Mouse (Mus musculus) T-cell, adult 2 months (primary cell): Measurements from ENCODE around the gene Fsip1.
"Not testable (repeated sequence)": the region's sequence is repeated elsewhere in the genome, so short reads cannot be mapped to it uniquely, and the experiment has no call there.

ENCODE experiments used
- DNase-seq: peaks from one replicate; pipeline ENCODE4 v3.0.0; 2022; ENCODE audit warnings: low spot score

Fsip1 gene

DNA sequence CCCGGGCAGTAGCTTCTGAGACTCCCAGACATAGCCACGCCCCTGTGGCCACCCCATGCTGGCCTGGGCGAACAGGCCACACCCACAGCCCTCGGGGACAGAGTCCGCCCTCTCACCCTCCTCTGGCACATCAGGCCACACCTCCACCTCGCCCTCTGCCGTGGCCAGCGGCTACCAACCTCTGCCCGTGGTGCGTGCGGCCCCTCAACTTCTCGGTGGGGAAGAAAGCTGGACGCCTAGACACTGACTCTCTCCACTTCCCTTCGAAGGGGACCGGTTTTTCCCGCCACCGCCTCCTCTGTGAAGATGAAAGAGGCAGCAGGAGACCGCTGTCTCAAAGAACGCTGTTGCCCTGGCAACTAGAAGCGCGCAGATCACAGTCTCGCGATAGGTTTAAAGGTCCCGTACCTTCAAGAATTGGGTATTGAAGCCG, at the start of gene Fsip1:
Gene Fsip1, minus strand, starts transcription at position 346 of the 433 bp plus-strand sequence.
- DNase-seq: peak; percentile 87

DNA sequence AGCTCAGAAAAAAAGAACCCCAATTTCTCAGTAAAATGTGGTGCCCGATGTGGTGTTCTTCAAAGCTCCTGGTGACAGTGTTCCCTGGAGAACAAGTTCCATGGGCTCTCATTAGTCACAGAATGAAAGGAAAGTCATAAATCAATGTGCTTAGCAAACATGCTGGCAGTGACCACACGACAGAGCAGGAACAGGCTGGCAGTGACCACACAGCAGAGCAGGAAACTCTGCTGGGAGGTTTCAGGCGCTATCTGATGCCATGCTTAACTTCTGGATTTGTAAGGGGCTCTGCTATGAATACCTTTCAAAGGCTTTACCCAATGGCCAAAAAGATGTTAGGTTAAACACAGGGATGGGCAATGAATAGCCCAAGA, 49.7 kb upstream of the Fsip1 start:
- DNase-seq: no peak

DNA sequence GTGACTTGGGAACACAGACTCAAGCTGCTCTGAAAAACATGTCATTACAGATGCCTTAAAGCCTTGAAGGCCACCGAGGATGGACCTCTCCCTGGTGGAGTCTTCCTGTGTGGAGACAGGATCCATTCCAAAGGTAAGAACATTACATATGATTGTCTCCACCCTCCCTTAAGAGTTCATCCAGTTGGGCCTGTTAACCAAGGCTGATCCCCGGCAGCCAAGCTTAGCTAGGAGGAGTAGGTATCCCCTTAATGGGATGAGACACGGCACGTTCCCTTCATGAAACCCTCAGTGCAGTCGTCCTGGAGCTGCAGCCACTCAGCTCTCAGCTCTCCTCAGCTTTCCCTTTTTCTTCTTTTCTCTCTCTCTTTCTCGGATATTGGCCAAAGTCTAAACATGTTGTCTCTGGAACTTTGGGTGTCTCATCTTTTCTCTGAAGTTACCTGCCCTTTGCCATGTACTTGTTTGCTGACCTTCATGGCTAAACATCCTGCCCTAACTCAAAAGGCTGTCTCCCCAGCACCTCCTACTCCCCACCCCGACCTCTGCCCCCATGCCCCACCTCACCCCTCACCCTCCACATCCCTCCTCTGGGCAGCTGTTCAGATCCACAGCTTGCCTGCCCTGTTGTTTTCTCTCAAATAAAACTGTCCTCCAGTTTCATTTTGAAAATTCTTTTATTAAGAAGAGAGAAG, 49.2 kb upstream of the Fsip1 start:
- DNase-seq: no peak

DNA sequence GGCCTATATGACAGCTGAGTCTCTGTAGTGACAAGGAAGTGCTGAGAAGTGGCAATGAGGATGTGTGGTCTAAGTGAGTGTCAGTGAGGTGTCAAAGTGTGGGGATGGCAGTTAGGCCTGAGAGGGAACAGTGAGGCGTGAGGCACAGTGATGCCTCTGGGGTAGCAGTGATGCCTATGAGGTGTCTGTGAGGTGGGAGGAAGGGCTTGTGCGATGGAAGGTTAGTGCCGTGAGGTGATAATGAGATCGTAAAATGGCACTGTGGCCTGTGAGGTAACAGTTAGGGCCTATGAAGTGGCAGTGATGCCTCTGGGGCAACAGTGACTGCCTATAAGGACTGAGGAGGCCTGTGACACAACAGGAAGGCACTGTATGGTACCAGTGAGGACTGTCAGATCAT, 46.7 kb upstream of the Fsip1 start:
- DNase-seq: no peak

DNA sequence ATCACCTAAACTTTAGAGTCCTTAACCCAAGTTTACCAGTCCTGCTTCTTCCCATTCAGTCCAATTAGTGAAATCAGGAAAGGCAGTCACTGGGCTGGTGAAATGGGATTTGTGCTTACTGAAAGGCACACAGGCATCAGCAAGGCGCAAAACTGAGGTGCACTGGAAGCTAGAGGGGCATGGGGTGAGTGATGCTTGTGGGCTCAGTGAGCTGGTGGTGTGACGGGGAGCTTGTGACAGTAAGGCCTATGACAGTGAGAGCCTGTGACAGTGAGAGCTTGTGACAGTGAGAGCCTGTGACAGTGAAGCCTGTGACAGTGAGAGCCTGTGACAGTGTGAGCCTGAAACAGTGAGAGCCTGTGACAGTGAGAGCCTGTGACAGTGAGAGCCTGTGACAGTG, 44.9 kb upstream of the Fsip1 start:
- DNase-seq: no peak

DNA sequence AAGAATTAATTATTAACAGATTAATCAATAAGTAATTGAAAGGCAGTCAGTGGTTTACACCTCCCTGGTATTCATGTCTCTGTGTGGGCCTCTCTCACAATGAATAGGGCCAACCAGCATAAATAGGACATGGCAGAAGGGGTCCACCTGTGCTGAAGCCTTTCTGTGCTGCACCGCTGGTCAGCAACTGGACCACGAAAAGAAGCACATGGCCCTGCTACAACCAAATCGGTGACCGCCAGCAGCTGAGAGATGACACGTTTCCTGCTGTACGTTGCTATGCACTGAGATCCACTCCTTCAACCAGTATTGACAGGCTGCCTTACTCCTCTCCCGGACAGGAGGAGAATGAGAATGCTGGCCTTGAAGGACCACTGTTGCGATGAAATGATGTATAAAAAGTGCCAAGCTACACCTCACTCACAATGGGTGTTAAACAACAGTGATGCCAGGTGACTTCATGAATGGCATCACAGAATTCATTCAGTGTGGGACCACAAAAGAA, 44.3 kb upstream of the Fsip1 start:
- no peak for DNase-seq

DNA sequence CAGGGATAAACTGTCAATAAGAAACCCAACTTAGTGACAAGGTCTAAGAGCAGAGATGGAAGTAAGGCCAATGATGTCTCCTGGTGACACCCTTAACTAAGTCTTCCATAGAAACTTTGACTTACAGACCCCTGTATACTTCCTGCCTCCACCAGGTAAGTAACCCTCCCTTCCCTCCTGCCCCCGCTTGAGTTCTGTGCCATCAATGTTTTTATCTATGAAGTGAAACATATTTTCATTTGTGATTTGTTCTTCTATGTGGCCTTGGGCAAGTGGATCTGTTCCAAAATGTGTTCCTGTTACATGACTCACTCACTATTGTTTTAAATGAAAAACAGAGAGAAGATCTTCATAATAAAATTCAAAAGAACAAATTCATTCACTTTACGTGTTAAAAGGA, 43.2 kb upstream of the Fsip1 start:
- DNase-seq: no peak

DNA sequence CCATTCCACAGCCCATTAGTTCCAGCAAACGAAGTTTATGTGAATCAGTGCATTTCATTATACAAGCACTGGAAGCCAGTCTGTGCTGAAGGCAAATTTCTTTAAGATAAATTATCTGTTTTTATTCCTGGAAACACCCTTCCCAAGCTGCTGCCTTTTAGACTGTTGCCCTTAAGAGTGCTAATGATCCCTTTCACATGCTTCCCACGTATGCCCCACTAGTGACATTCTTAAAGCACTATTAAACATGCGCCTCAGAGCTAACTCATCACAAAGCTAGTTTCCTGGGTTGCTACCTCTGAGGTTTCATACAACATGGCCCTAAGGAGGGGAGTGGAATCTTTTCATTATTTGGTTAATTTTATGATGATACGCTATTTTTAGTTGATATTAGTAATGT, 41.8 kb upstream of the Fsip1 start:
- DNase-seq: no peak

DNA sequence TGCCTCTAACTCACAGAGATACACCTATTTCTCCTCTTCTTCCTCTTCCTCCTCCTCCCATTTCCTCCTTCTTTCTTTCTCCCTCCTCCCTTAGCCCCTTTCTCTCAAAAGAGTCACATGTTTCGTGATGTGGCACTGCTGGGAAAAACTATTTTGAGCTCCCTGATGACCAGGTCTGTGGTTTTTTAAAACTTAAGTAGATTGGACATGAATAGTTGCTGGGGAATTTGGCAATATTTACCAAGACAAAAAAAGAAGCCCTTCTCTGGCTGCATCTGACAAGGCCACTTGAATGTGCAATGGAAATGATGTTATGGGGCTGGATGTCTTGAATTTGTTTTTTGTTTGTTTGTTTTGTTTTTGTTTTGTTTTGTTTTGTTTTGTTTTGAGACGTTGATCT, 41.2 kb upstream of the Fsip1 start:
- no peak for DNase-seq

DNA sequence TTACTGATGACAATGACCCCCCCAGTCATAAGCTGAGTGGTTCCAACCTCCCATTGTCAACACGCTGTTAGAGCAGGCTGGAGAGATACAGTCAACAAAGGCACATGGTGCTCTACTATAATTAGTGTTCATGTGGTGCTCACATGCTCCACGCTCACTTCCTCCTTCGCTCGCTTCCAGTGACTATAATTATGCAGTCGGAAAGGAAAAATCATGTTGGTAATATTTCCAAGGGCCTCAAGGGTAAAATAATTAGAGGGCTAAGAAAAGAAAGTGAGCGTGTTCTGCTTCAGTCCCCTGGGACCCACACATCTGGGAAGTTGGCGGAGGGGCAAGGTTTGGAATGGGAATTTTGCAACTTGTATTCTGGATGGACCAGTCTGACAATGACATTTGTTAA, 38.7 kb upstream of the Fsip1 start:
- no peak for DNase-seq

DNA sequence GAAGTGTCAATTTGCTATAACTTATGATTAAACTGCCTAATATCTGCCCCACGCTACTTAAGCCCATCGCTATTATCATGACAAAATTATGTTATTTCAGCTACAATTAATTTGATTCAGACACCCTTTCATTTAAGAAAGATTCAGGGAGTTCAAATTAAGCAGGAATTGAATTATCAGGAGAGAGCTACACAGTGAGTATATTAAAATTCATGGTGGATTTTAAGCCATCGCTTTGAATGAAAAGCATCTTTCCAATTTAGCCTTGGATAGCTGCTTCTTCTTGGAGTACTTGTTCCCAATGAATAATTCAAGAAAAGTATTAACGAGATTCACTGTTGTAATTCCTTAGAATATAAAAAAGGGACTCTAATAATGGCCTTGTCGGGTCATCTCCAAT, 36.8 kb upstream of the Fsip1 start:
- DNase-seq: no peak

DNA sequence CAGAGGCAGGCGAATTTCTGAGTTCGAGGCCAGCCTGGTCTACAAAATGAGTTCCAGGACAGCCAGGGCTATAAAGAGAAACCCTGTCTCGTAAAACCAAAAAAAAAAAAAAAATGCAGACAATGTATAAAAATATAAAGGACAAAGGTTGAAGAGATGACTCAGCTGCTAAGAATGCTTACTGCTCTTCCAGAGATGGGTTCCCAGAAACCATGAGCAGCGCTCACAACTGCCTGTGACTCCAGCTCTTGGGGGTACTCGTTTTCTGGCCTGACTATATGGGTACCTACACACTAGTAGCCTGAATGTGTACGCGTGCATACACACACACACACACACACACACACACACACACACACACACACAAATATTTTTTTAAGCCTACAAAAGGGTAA, 32.3 kb upstream of the Fsip1 start:
- not testable (repeated sequence) for DNase-seq

DNA sequence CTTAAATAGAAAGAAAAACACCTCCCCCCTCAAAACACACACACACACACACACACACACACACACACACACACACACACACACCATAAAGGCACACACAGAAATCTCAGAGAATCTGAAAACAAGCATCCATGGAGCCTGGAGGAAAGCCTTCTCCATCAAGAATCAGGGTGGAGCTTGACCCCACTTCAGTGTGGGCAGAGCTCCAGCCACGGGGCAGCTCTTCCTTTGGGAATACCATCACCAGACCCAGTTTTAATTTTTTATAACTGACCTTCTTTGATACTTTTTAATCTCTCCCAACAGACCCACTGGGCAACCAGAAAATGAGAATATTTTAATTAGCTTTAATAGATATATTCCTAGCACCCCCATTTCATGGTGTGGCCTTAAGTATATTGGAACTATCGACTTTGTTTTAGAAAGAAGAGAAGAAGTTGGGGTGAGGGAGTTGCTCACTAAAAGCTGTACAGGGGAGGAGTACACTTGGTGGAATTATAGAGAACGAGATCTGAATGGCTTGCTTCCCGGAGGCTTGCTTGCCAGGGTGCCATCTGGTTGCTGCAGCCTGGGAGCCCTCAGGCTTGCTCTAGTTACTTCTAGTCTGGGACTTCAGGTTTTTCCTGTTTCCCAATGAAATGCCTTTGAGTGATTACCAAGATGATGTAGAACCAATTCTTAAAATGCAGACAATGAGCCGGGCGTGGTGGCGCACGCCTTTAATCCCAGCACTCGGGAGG, 31.7 kb upstream of the Fsip1 start:
- DNase-seq: no peak

DNA sequence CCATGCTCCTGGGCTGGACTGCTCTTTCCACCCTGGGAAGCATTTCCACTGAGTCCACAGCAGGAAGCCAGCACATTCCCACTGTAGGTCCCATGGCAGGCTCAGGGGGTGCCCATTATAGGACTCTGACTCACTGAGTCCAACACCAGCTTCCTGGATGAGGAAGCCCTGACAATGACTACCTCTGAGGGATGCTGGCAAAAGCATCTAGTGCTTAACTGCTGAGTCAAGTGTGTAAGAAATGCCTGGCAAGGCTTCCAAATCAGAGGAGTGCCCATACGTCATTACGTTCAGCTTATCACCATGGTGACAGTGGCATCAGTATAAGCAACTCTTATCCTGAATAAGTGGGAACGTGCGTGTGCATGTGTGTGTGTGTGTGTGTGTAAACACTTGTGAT, 30.9 kb upstream of the Fsip1 start:
- no peak for DNase-seq

DNA sequence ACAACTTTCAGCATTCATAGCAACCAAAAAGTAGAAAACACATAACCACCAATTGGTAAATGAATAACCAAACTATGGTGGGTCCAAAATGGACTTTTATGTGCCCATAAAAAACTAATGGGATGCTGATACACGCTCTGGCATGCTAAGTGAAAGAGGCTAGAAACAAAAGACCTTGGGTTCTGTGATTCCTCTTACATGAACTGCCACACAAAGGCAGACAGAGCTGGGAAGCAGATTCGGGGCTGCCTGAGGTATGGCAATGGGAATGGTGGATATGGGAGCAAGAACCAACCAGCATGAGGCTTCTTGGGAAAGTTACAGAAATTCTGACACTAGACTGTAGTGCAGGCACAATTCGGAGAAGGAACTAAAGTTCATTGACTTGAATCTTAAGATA, 25.7 kb upstream of the Fsip1 start:
- DNase-seq: no peak

DNA sequence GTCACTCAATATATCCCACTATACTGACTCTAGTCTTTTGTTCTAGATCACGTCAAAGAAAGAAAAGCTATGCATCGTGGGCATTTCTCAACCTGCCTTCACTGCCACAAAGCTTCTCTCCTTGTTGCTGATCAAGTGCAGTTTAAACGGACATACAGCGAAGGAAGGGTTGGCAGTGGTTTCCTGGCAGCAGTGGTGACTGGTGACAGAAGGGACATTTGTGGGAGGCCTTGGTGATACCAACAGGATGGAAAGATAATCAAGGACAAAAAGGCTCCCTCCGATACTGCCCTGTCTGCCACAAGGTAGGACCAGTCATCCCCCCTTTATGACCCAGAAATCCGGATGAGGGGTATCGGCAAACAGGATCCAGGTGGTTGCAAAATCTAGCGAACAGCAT, 21.5 kb upstream of the Fsip1 start:
- DNase-seq: no peak

DNA sequence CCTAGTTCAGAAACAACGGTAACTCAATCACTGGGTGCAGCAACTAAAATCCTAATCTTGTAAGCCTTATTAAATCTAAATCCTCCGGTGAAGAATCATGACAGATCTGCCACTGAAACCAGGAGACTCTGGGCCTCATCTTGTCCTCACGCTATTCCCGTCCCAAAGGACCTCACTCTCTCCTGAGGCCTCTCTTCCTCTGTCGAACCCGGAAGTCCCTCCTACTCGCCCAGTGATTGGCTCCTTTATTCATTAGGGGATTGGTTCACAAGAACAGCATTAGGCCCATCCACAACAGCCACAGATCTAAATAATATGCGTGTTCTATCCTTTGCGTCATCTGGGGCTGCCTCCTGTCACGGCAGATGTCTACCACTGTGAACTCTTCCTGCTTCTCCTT, 14.8 kb upstream of the Fsip1 start:
- DNase-seq: no peak

DNA sequence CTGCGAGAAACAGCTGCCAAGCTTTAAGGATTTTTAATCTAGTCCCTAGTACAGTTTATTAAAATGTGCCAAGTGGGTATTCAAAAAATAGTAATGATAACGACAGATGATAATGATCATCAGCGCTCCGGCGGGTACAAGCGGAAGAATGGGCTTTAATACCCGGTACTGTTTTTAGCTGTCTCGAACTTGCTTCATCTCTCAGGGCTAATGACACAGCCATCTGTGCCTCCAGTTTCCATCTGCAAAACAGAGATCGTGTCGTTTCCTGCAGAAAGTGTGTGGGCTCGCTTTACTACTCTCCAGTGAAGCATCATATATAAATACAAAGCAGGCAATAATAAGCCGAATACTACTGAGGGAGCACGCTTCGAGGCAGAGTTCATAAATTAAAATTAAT, 13.4 kb upstream of the Fsip1 start:
- no peak for DNase-seq

DNA sequence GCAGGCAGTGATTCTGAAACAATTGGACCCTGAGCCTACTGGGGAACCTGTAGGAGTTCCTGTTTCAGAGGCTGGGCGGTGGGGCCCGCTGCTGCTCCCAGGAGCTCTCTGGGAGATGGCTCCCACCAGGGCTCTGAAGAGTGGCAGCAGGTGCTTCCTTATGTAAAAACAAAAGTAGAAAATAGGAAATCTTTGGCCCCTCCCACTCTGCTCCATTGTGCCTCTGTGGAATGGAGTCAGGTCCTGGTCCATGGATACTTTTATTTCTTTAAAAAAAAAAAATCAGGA, 7.1 kb upstream of the Fsip1 start:
- DNase-seq: no peak

DNA sequence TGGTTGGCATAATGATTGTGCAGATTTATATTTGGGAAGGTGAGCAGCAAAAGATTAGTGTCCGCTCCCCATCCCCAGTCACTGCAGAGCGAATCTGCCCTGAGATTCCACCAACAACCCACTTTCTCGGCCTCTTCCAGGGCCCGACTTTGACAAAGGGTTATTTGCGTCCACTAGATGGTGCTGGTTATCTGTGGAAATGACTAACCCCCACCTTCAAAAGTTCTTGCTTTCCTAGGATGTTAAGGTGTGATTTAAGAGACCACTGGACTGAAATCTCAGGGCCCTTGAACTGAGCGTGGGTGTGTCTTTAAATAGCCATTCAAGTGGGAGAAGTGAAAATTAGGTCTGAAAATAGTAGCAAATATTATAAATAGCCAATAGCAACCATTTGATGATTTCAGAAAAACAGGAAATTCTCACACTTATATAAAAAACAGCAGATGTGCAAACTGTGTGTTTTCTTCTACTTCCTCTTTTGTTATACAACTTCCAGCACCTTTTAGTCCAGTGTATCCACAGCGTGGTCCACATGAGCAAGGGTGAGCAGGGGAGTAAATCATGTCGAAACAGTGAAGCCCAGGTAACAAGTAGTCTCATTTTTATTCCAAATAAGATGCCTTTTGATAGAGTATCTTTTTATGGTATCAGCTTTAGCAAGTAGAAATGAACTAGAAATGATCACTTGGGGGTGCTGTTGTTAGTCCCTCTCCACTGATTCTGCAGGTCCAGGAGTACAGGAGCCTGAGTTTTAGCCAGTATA, 6.6 kb upstream of the Fsip1 start:
- peak; percentile 27 for DNase-seq

DNA sequence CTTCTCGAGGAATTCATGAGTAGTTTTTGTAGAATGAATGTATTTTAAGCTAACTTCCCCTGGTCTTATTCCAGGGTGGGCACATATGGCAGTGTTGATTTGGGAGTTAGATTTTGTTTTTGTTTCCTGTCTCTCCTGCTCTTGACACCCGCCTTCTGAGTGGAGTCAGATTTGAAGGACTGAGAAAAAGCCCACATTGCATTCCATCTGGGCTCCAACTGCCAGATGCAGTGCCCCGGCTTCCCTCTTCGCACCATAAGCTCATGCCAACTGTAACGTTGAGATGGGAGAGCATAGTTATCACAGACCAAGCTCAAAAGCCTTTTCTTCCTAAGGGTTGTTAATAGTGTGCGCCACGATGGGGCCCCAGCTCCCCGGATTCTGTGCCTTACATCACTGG, 5.9 kb upstream of the Fsip1 start:
- no peak for DNase-seq

DNA sequence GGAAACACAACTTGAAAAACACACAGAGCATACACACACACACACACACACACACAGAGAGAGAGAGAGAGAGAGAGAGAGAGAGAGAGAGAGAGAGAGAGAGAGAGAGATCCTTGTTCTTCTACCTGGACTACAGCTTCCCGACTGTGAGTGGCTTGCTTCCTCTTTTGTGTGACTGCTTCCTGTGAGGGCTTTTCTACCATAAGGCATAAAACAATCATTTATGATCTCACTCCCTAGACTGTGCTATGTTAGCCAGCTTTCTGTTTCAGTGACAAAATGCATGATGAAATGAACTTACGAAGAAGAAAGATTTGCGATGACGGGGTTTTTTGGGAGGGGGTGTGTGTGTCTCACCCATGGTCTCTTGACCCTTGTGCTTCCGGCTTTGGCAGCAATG, 3.0 kb upstream of the Fsip1 start:
- DNase-seq: no peak

DNA sequence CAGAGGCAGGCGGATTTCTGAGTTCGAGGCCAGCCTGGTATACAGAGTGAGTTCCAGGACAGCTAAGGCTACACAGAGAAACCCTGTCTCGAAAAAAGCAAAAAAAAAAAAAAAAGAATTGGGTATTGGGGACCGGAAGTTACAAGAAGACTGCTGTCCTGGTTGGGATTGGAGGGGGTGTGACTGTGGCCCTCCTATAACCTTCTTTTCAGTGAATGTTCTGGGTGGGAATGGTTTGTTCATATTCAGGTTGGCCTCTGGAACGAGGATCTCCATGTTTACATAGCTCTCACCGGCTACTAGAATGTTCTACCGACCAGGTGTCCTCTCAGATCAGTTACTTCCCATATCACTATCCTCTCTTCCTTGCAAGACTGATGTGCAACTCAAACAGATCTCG, 328 bp upstream of the Fsip1 start:
- no peak for DNase-seq
